Mouse (Mus musculus) bone marrow macrophage, adult 2 months (primary cell): ENCODE results near the gene Tmem88.

ENCODE experiments used
- CTCF ChIP-seq: IDR thresholded peaks from 2 replicates; pipeline ENCODE4 v1.5.1; 2012; ENCODE audit warnings: low read depth, mild to moderate bottlenecking, low read length, moderate library complexity
- POLR2A ChIP-seq: IDR thresholded peaks from 2 replicates; pipeline ENCODE4 v1.6.1; 2012; ENCODE audit warnings: mild to moderate bottlenecking, low read depth, low read length, borderline replicate concordance

GRCm38 (mm10) chr11:69423885-69424284, 25.9 kb upstream of the Tmem88 start:
- TF ChIP-seq CTCF (no peak), POLR2A (no peak)
